Mouse (Mus musculus) ES-Bruce4 (cell line): ENCODE results near the gene Ap5s1.

Experiments
- CTCF ChIP-seq: IDR thresholded peaks from one replicate; pipeline ENCODE4 v1.8.1; 2011; ENCODE audit warnings: low read depth, low read length
- EP300 ChIP-seq: IDR thresholded peaks from 2 replicates; pipeline ENCODE4 v1.6.1; 2011; ENCODE audit warnings: low read depth, low read length; ENCODE audit not compliant: insufficient read depth
- POLR2A ChIP-seq: IDR thresholded peaks from one replicate; pipeline ENCODE4 v1.8.1; 2011; ENCODE audit warnings: low read length; ENCODE audit not compliant: insufficient read depth

- TF ChIP-seq CTCF, result no peak
- no peak for TF ChIP-seq EP300
- TF ChIP-seq POLR2A, result no peak
Measured at GRCm38 (mm10) chr2:131178828-131179245, 28.0 kb upstream of the Ap5s1 start.
